Mouse (Mus musculus) intestine, embryonic 16.5 days (tissue): ENCODE results near the gene Coasy. TPM values are rescaled to one million over a fixed set of nuclear protein-coding genes. Genes with fewer than 3 reads are reported as not detected.

Experiments
- ATAC-seq: fragments of 200-750 bp; cut with Nextera tagmentation; 2 replicates; pipeline ENCODE4 v1.8.0; 2017; ENCODE audit warnings: moderate TSS enrichment, moderate library complexity
- H3K27ac ChIP-seq: fragments of 300-500 bp; sonication (generic); 2 replicates; pipeline ENCODE4 v1.5.1; 2014; ENCODE audit warnings: mild to moderate bottlenecking, low read length
- H3K27me3 ChIP-seq: fragments of 300-500 bp; sonication (generic); replicated peaks from 2 replicates; pipeline ENCODE4 v1.6.1; 2014; ENCODE audit warnings: low read length, control low read depth, mixed read lengths; ENCODE audit not compliant: control insufficient read depth, insufficient read depth
- H3K36me3 ChIP-seq: fragments of 300-500 bp; sonication (generic); 2 replicates; pipeline ENCODE4 v1.6.1; 2014; ENCODE audit warnings: low read length, control low read depth; ENCODE audit not compliant: control insufficient read depth, insufficient read depth
- H3K4me1 ChIP-seq: fragments of 300-500 bp; sonication (generic); 2 replicates; pipeline ENCODE4 v1.6.1; 2014; ENCODE audit warnings: low read length, control low read depth, mixed read lengths; ENCODE audit not compliant: control insufficient read depth, insufficient read depth
- H3K4me2 ChIP-seq: fragments of 300-500 bp; sonication (generic); 2 replicates; pipeline ENCODE4 v1.6.1; 2014; ENCODE audit warnings: low read depth, low read length, control low read depth
- H3K4me3 ChIP-seq: fragments of 300-500 bp; sonication (generic); 2 replicates; pipeline ENCODE4 v1.5.1; 2014; ENCODE audit warnings: mild to moderate bottlenecking, low read length
- H3K9ac ChIP-seq: fragments of 300-500 bp; sonication (generic); 2 replicates; pipeline ENCODE4 v1.6.1; 2014; ENCODE audit warnings: low read depth, low read length
- H3K9me3 ChIP-seq: fragments of 300-500 bp; sonication (generic); 2 replicates; pipeline ENCODE4 v1.6.1; 2016; ENCODE audit warnings: low read length, control low read depth; ENCODE audit not compliant: control insufficient read depth
- WGBS: fragments of 180-500 bp; shearing (Covaris S2); extraction: QIAGEN DNeasy Blood & Tissue Kit; methylation state at CpG from one replicate; pipeline ENCODE4 v1.1.7; 2014; 5-methylcytosine and 5-hydroxymethylcytosine counted together
- polyA plus RNA-seq: library from polyadenylated mRNA; unstranded; fragments of >200 nt; fragmentation: Nextera tagmentation; extraction: Ambion mirVana; gene quantifications from 2 replicates; pipeline ENCODE4 v1.2.1, GENCODE M21; 2015

The Coasy gene
- polyA plus RNA-seq, 1 experiment from 2014 or later, result 47.1 TPM

DNA sequence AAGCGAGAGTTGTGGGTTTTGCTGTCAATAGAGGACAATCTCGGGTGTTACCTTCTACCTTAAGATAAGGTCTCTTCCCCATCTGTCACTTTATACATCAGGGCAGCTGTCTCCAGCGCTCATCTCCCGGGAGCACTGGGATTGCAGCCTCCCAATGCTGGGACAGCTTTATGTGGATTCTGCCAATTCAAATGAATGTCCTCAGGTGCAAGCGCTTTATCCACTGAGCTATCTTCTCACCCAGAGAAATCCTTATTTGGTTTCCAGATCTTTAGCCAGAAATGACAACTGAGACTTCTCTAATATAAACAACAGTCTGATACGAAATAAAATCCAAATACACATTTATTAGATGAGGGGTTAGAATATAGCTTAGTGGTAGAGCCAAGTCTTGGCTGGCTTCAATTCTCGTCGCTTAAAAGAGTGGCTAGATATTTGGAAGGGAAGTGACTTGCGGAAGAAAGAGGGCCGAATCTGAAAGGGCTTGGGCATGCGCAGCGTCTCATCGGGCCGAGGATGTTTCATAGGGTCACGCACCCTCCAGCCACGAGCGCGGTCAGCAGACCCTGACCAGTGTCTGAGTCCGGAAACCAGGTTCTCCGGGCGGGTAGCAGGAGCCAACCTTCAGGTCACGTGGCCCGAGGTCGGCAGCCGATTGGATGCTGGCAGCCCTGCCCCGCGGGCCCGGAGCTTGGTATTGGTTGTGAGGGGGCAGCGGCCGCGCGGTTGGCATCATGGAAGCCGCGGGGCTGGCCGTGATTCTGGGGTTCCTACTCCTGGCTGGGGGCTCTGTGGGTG lies 12.8 kb upstream of the Coasy start, which contains the start of gene Naglu:
Naglu (plus strand) TSS at position 622 of the 798 bp plus-strand sequence.
- H3K4me2 ChIP-seq, result peak within 1 kb of the TSS; percentile 96
- 0 out of 2 replicates have a peak within 1 kb of the TSS, but pooled peaks have one; percentile 60 for H3K27ac ChIP-seq
- ATAC-seq, result peak; percentile 88
- peak within 1 kb of the TSS; percentile 81 for H3K9ac ChIP-seq
- no peaks in the 10 kb centered on the region for H3K36me3 ChIP-seq
- WGBS, result 5% methylated on average over 35 of the region's 35 CpGs
- H3K4me1 ChIP-seq, result peaks cover 14% of the 10 kb centered on the region
- H3K27me3 ChIP-seq, result no peaks in the 10 kb centered on the region
- H3K9me3 ChIP-seq, result no peaks in the 10 kb centered on the region
- H3K4me3 ChIP-seq, result peak within 1 kb of the TSS; percentile 79

DNA sequence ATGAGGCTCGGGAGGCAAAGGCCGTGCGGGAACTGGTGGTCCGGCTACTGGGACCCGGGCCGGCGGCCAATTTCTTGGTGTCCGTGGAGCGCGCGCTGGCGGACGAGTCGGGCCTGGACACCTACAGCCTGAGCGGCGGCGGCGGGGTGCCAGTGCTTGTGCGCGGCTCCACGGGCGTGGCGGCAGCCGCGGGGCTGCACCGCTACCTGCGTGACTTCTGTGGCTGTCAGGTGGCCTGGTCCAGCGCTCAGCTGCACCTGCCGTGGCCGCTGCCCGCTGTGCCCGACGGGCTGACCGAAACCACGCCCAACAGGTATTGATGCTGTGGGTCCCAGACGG lies 12.2 kb upstream of the Coasy start:
- H3K36me3 ChIP-seq, result no peaks in the 10 kb centered on the region
- H3K4me1 ChIP-seq, result peaks cover 11% of the 10 kb centered on the region
- H3K4me2 ChIP-seq, result peak overlapping the region; percentile 96
- H3K27ac ChIP-seq, result 0 out of 2 replicates have a peak overlapping the region, but pooled peaks have one; percentile 60
- peak; percentile 71 for ATAC-seq
- H3K9me3 ChIP-seq, result no peaks in the 10 kb centered on the region
- H3K27me3 ChIP-seq, result no peaks in the 10 kb centered on the region
- peak overlapping the region; percentile 81 for H3K9ac ChIP-seq
- H3K4me3 ChIP-seq, result peak overlapping the region; percentile 79
- under 1% methylated on average over 36 of the region's 36 CpGs for WGBS

DNA sequence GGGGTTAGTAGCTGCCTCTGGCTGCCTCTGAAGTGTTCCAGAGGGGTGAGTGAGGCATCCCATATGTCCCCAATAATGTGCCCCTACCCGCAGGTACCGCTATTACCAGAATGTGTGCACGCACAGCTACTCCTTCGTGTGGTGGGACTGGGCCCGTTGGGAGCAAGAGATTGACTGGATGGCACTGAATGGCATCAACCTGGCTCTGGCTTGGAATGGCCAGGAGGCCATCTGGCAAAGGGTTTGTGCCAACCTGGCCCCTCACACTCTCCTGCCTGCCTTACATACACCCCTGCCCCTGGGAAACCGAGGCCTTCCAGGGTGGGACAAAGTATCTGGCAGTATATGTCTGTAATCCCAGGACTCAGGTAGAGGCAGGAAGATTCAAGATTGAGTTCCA lies 11.4 kb upstream of the Coasy start:
- no peak for ATAC-seq
- WGBS, result 73% methylated on average over 6 of the region's 6 CpGs
- no peak overlapping the region for H3K4me3 ChIP-seq
- H3K4me2 ChIP-seq, result peak overlapping the region; percentile 96
- no peak overlapping the region for H3K9ac ChIP-seq
- peaks cover 10% of the 10 kb centered on the region for H3K4me1 ChIP-seq
- H3K36me3 ChIP-seq, result no peaks in the 10 kb centered on the region
- no peaks in the 10 kb centered on the region for H3K9me3 ChIP-seq
- H3K27ac ChIP-seq, result no peak overlapping the region
- no peaks in the 10 kb centered on the region for H3K27me3 ChIP-seq

DNA sequence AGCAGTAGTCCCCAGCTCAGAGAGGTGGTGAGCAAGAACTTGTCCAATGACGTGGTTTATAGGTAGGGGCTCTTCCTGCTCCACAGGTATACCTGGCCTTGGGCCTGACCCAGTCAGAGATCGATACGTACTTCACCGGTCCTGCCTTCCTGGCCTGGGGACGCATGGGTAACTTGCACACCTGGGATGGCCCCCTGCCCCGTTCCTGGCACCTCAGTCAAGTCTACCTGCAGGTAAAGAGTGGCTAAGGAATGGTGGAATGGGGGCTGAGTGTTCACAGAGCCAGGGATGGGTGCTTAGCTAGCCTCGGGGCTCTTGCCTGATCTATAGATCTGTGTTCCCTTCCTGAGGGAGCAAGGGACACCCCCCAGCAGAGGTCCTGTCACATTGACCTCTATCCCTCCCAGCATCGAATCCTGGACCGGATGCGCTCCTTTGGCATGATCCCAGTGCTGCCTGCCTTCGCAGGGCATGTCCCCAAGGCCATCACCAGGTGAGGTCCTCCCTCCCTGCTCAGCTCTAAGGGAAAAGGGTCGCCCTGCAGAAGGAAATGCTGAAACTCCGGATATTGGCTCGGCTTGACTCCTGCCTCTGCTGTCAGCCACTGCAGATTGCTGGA lies 10.4 kb upstream of the Coasy start:
- no peak overlapping the region for H3K4me2 ChIP-seq
- no peak for ATAC-seq
- WGBS, result 76% methylated on average over 14 of the region's 14 CpGs
- H3K9ac ChIP-seq, result no peak overlapping the region
- H3K4me3 ChIP-seq, result no peak overlapping the region
- no peak overlapping the region for H3K27ac ChIP-seq
- no peaks in the 10 kb centered on the region for H3K36me3 ChIP-seq
- no peaks in the 10 kb centered on the region for H3K27me3 ChIP-seq
- H3K4me1 ChIP-seq, result peaks cover 3% of the 10 kb centered on the region; the same call in 1 of the 2 replicates
- H3K9me3 ChIP-seq, result no peaks in the 10 kb centered on the region

DNA sequence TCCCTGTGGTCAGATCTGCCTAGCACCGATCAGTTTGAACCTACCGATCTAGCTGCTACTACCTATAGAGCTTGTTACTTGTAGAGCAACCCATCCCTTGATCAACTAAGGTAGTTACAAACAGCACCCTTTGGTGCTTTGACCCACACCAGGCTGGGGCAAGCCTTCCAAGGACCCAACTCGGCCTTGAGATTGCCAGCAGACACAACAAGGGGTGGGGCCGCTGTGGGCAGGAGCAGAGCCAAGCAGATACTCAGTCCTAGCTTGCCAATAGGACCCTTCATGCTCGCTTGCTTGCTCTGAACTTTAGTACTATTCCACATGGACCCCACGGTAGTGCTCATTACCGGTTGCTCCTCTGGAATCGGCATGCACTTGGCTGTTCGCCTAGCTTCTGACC lies 4.2 kb upstream of the Coasy start, which contains the start of gene Hsd17b1:
Hsd17b1 (plus strand) TSS at position 291 of the 400 bp plus-strand sequence.
- Histone ChIP-seq H3K27me3 (peaks cover 33% of the 10 kb centered on the region), H3K9ac (no peak within 1 kb of the TSS), H3K4me1 (peaks cover 9% of the 10 kb centered on the region), H3K36me3 (no peaks in the 10 kb centered on the region), H3K9me3 (no peaks in the 10 kb centered on the region), H3K27ac (no peak within 1 kb of the TSS), H3K4me2 (no peak within 1 kb of the TSS), H3K4me3 (no peak within 1 kb of the TSS)
- ATAC-seq, result no peak
- WGBS, result 76% methylated on average over 9 of the region's 9 CpGs

DNA sequence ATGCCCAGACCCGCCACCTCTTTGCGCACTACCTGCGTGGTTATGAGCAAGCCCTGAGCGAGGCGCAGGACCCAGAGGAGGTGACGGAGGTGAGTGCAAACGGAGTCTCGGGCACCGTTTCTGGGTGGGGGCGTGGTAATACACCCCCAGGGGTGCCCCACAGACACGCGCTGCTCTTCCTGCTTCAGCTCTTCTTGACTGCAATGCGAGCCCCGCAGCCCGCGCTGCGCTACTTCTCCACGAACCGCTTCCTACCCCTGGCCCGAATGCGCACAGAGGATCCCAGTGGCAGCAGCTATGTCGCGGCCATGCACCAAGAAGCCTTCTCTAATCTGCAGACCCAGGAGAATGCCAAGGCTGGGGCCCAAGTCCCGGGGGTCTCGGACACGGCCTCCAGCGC lies 2.6 kb upstream of the Coasy start:
- no peaks in the 10 kb centered on the region; the same call in 1 of the 2 replicates for H3K36me3 ChIP-seq
- H3K4me1 ChIP-seq, result peaks cover 17% of the 10 kb centered on the region
- no peaks in the 10 kb centered on the region for H3K9me3 ChIP-seq
- 5% methylated on average over 27 of the region's 27 CpGs for WGBS
- ATAC-seq, result no peak
- peaks cover 33% of the 10 kb centered on the region for H3K27me3 ChIP-seq
- peak overlapping the region; percentile 16; the same call in 1 of the 2 replicates for H3K4me2 ChIP-seq
- H3K27ac ChIP-seq, result no peak overlapping the region
- H3K4me3 ChIP-seq, result peak overlapping the region; percentile 21
- H3K9ac ChIP-seq, result 0 out of 2 replicates have a peak overlapping the region, but pooled peaks have one; percentile 26

DNA sequence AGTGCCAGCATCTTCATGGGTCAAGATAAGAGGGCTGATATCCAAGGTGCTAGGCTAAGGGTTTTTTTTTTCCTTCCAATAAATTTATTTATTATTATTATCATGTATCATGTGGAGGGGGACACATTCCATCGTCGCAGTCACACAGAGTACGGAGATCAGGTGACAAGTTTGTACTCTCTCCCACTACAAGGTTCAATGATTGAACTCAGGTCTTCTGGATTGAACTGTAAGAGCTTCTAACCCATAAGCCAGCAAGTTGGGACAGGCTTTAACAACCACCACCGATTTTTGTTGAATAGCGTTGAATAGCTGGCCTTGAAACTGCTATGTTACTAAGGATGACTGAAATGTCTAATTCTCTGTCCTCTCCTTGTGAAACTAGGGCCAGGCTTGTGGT lies 1.9 kb upstream of the Coasy start:
- Histone ChIP-seq H3K36me3 (no peaks in the 10 kb centered on the region; the same call in 1 of the 2 replicates), H3K4me3 (no peak overlapping the region), H3K27me3 (peaks cover 33% of the 10 kb centered on the region), H3K27ac (no peak overlapping the region), H3K9ac (no peak overlapping the region), H3K4me2 (no peak overlapping the region), H3K4me1 (peaks cover 17% of the 10 kb centered on the region), H3K9me3 (no peaks in the 10 kb centered on the region)
- 64% methylated on average over 5 of the region's 5 CpGs for WGBS
- no peak for ATAC-seq

DNA sequence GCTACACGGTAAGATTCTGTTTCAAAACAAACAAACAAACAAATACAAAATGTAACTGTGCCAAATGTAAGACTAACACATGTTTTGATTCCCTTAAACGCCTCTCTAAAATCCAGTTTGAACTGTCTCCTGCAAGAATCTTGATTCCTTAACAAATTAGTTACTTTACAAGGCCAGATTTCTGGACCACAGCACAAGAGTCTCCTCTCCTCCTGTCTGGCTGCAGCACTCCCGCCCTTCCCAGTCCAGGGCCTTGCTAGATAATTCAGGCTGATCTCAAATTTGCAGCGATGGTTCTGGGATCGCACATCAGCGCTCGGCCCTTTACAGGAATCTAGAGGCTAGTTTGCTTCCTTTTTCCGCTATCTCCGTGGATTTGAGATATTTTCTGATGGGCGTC lies 706 bp upstream of the Coasy start:
- H3K36me3 ChIP-seq, result no peaks in the 10 kb centered on the region; the same call in 1 of the 2 replicates
- H3K4me2 ChIP-seq, result peak overlapping the region; percentile 53
- no peak for ATAC-seq
- H3K9me3 ChIP-seq, result no peaks in the 10 kb centered on the region
- peak overlapping the region; percentile 89 for H3K4me3 ChIP-seq
- peaks cover 33% of the 10 kb centered on the region for H3K27me3 ChIP-seq
- H3K9ac ChIP-seq, result peak overlapping the region; percentile 56
- 5% methylated on average over 10 of the region's 10 CpGs for WGBS
- H3K27ac ChIP-seq, result peak overlapping the region; percentile 74
- peaks cover 29% of the 10 kb centered on the region for H3K4me1 ChIP-seq

DNA sequence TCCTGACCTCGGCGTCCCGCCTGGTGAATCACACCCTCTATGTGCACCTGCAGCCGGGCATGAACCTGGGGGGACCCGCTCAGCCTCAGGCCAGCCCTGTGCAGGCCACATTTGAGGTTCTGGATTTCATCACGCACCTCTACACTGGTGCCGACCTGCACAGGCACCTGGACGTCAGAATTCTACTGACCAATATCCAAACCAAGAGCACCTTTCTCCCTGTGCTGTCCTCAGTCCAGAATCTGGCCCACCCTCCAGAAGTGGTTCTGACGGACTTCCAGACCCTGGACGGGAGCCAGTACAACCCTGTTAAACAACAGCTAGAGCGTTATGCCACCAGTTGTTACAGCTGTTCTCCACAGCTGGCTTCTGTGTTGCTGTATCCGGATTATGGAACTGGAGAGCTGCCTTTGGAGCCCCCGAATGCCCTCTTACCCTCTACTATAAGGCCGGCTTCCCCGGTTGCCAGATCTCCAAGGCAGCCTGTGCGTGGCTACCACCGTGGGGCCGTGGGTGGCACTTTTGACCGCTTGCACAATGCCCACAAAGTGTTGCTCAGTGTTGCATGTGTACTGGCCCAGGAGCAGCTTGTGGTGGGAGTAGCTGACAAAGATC lies 825 bp downstream of the Coasy start:
- peak overlapping the region; percentile 88 for H3K27ac ChIP-seq
- no peaks in the 10 kb centered on the region; the same call in 1 of the 2 replicates for H3K36me3 ChIP-seq
- ATAC-seq, result no peak
- 31% methylated on average over 19 of the region's 19 CpGs for WGBS
- peak overlapping the region; percentile 96 for H3K4me2 ChIP-seq
- peaks cover 37% of the 10 kb centered on the region for H3K4me1 ChIP-seq
- H3K9me3 ChIP-seq, result no peaks in the 10 kb centered on the region
- H3K9ac ChIP-seq, result peak overlapping the region; percentile 93
- H3K4me3 ChIP-seq, result peak overlapping the region; percentile 89
- H3K27me3 ChIP-seq, result peaks cover 27% of the 10 kb centered on the region
